Mouse (Mus musculus) cerebellum, adult 2 months (tissue): ENCODE results near the gene Slamf8.

ENCODE experiments used
- CTCF ChIP-seq: fragments of 200-500 bp; IDR thresholded peaks from 2 replicates; pipeline ENCODE4 v1.5.1; 2011; ENCODE audit warnings: low read depth, mild to moderate bottlenecking, control low read depth, low read length, moderate library complexity, borderline replicate concordance; ENCODE audit not compliant: insufficient read depth
- POLR2A ChIP-seq: fragments of 200-500 bp; IDR thresholded peaks from 2 replicates; pipeline ENCODE4 v1.6.1; 2011; ENCODE audit warnings: low read length, control low read depth, borderline replicate concordance; ENCODE audit not compliant: insufficient read depth

DNA sequence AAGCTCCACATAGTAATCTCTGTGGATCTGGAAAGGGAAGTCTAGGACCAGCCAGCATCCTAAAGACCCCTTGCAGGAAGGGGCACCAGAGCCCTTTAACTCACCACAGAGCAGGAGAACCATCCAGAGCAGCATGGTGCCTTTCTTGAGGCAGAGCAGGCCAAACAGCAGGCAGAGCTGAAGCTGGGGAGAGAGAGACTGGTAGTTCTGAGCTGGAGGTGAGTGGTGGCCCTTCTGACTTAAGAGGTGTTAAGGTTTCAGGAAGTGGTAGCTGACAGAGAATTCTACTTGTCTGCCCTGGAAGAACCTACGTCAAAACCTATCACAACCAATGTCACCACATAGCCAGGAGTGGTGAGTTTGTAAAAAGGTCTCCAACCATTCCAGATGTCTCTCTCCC lies 12.0 kb upstream of the Slamf8 start, which contains the start of gene Fcrl6:
- TF ChIP-seq CTCF (no peak), POLR2A (no peak)
